Mouse (Mus musculus) CH12.LX (cell line): Measurements from ENCODE around the gene Kcnn1. TPM values are rescaled to one million over a fixed set of nuclear protein-coding genes. Genes with fewer than 3 reads are reported as not detected.

Experiments
- DNase-seq: peaks from one replicate; pipeline ENCODE4 v3.0.0-alpha.2; 2013; ENCODE audit errors: extremely low read depth
- H3K27ac ChIP-seq: 2 replicates; pipeline ENCODE4 v1.5.1; 2012; ENCODE audit warnings: low read depth, mild to moderate bottlenecking, control low read depth, moderate library complexity; ENCODE audit not compliant: insufficient read depth
- H3K27me3 ChIP-seq: replicated peaks from 2 replicates; pipeline ENCODE3; 2012; ENCODE audit warnings: inconsistent platforms
- H3K36me3 ChIP-seq, 2 experiments: replicated peaks in 1 of 2; 2 replicates each; pipeline versions ENCODE3 to v1.6.1; 2012; ENCODE audit warnings: inconsistent platforms in 1 of 2, low read length in 1 of 2, mild to moderate bottlenecking in 1 of 2, mixed read lengths in 1 of 2, moderate library complexity in 1 of 2; ENCODE audit not compliant: control insufficient read depth in 1 of 2, insufficient read depth in 1 of 2
- H3K4me1 ChIP-seq, 2 experiments: 2 replicates each; pipeline ENCODE4 v1.6.1; 2012; ENCODE audit warnings: inconsistent platforms in 1 of 2, moderate library complexity in 1 of 2; ENCODE audit not compliant: insufficient read depth in 2 of 2, control insufficient read depth in 1 of 2
- H3K4me2 ChIP-seq: 2 replicates; pipeline ENCODE4 v1.6.1; 2012; ENCODE audit warnings: low read depth, mild to moderate bottlenecking, control low read depth; ENCODE audit not compliant: poor library complexity, insufficient read depth, severe bottlenecking
- H3K4me3 ChIP-seq, 3 experiments: fragments of 150-350 bp in 1 of 3; sonication (generic) in 1 of 3; replicated peaks in 1 of 3; 2 replicates each; pipeline versions ENCODE3 to v1.5.1; 2011 to 2012; ENCODE audit warnings: low read depth in 2 of 3, low read length in 2 of 3, mild to moderate bottlenecking in 2 of 3, moderate library complexity in 2 of 3, control low read depth in 1 of 3, improper control_type of control experiment in 1 of 3, inconsistent platforms in 1 of 3, mixed read lengths in 1 of 3; ENCODE audit not compliant: poor library complexity in 1 of 3
- H3K79me2 ChIP-seq: replicated peaks from 2 replicates; pipeline ENCODE4 v1.6.1; 2012; ENCODE audit warnings: mild to moderate bottlenecking, moderate library complexity; ENCODE audit not compliant: control insufficient read depth, poor library complexity, insufficient read depth, severe bottlenecking; ENCODE audit errors: extremely low read depth
- H3K9ac ChIP-seq: 2 replicates; pipeline ENCODE4 v1.6.1; 2012; ENCODE audit warnings: low read depth, mild to moderate bottlenecking, control low read depth, moderate library complexity; ENCODE audit not compliant: insufficient read depth
- H3K9me3 ChIP-seq: replicated peaks from 2 replicates; pipeline ENCODE3; 2012; ENCODE audit warnings: low read length, inconsistent platforms, mixed read lengths
- BHLHE40 ChIP-seq: IDR thresholded peaks from 2 replicates; pipeline ENCODE4 v1.6.1; 2011; ENCODE audit warnings: mild to moderate bottlenecking, low read depth, low read length, improper control_type of control experiment
- CHD2 ChIP-seq: IDR thresholded peaks from 2 replicates; pipeline ENCODE4 v1.6.1; 2011; ENCODE audit warnings: low read length, improper control_type of control experiment
- ELF1 ChIP-seq: IDR thresholded peaks from 2 replicates; pipeline ENCODE4 v1.6.1; 2014; ENCODE audit warnings: low read depth, mild to moderate bottlenecking, inconsistent platforms, low read length, improper control_type of control experiment
- EP300 ChIP-seq: IDR thresholded peaks from 2 replicates; pipeline ENCODE4 v1.6.1; 2011; ENCODE audit warnings: low read length, improper control_type of control experiment
- GABPA ChIP-seq: IDR thresholded peaks from 2 replicates; pipeline ENCODE4 v1.6.1; 2012; ENCODE audit warnings: low read depth, low read length, improper control_type of control experiment, inconsistent platforms; ENCODE audit not compliant: insufficient replicate concordance
- HCFC1 ChIP-seq: IDR thresholded peaks from 2 replicates; pipeline ENCODE4 v1.6.1; 2012; ENCODE audit warnings: low read depth, mild to moderate bottlenecking, inconsistent platforms, low read length, improper control_type of control experiment
- JUN ChIP-seq: IDR thresholded peaks from 2 replicates; pipeline ENCODE4 v1.6.1; 2011; ENCODE audit warnings: low read depth, mild to moderate bottlenecking, low read length, improper control_type of control experiment, moderate library complexity; ENCODE audit not compliant: insufficient read depth
- MAFK ChIP-seq: IDR thresholded peaks from 2 replicates; pipeline ENCODE4 v1.6.1; 2011; ENCODE audit warnings: low read length, improper control_type of control experiment; ENCODE audit not compliant: insufficient replicate concordance
- MEF2A ChIP-seq: IDR thresholded peaks from 2 replicates; pipeline ENCODE4 v1.6.1; 2014; ENCODE audit warnings: low read depth, mild to moderate bottlenecking, inconsistent platforms, low read length, improper control_type of control experiment, borderline replicate concordance
- MYC ChIP-seq: IDR thresholded peaks from 2 replicates; pipeline ENCODE4 v1.6.1; 2011; ENCODE audit warnings: low read depth, mild to moderate bottlenecking, improper control_type of control experiment, low read length
- NELFE ChIP-seq: IDR thresholded peaks from 2 replicates; pipeline ENCODE4 v1.6.1; 2011; ENCODE audit warnings: low read depth, low read length, improper control_type of control experiment
- PAX5 ChIP-seq: IDR thresholded peaks from 2 replicates; pipeline ENCODE4 v1.6.1; 2012; ENCODE audit warnings: low read length, inconsistent platforms, mixed read lengths
- POLR2AphosphoS2 ChIP-seq: IDR thresholded peaks from 2 replicates; pipeline ENCODE4 v1.6.1; 2011; ENCODE audit warnings: low read depth, low read length, improper control_type of control experiment
- SIN3A ChIP-seq: IDR thresholded peaks from 2 replicates; pipeline ENCODE4 v1.6.1; 2012; ENCODE audit warnings: low read length, improper control_type of control experiment, inconsistent platforms
- SMC3 ChIP-seq: IDR thresholded peaks from 2 replicates; pipeline ENCODE4 v1.6.1; 2011; ENCODE audit warnings: low read depth, low read length, improper control_type of control experiment
- TBP ChIP-seq: conservative IDR thresholded peaks from 2 replicates; pipeline ENCODE4 v1.6.1; 2011; ENCODE audit warnings: low read depth, low read length, improper control_type of control experiment
- UBTF ChIP-seq: IDR thresholded peaks from 2 replicates; pipeline ENCODE4 v1.6.1; 2012; ENCODE audit warnings: low read depth, mild to moderate bottlenecking, inconsistent platforms, low read length, improper control_type of control experiment, moderate library complexity
- USF1 ChIP-seq: IDR thresholded peaks from 2 replicates; pipeline ENCODE4 v1.6.1; 2014; ENCODE audit warnings: low read depth, mild to moderate bottlenecking, inconsistent platforms, low read length, improper control_type of control experiment
- USF2 ChIP-seq: conservative IDR thresholded peaks from 2 replicates; pipeline ENCODE4 v1.6.1; 2011; ENCODE audit warnings: low read depth, low read length, improper control_type of control experiment
- ZC3H11A ChIP-seq: IDR thresholded peaks from 2 replicates; pipeline ENCODE4 v1.6.1; 2012; ENCODE audit warnings: low read depth, mild to moderate bottlenecking, inconsistent platforms, low read length, improper control_type of control experiment
- ZNF384 ChIP-seq: IDR thresholded peaks from 2 replicates; pipeline ENCODE4 v1.6.1; 2012; ENCODE audit warnings: low read depth, low read length, improper control_type of control experiment, inconsistent platforms
- dilution Hi-C: fragments of 300-500 bp; cut with MboI; formaldehyde crosslinking; loops from 2 replicates; pipeline ENCODE4 v1.14.3; 2020; ENCODE audit warnings: low sequenced_read_pairs; ENCODE audit not compliant: extremely low pct_unique_long_range_greater_than_20kb, extremely low pct_ligation_motif_present
- in situ Hi-C: fragments of 300-500 bp; cut with MboI; formaldehyde crosslinking; loops from 3 replicates; pipeline ENCODE4 v1.14.3; 2019; ENCODE audit warnings: low sequenced_read_pairs, low pct_ligation_motif_present, low pct_unique_long_range_greater_than_20kb, mixed read lengths
- polyA plus RNA-seq: library from polyadenylated mRNA; unstranded; fragments of >175 nt; gene quantifications from 2 replicates; pipeline ENCODE4 v1.2.1, GENCODE M21; 2012; ENCODE audit warnings: low read depth; ENCODE audit not compliant: insufficient read length
- total RNA-seq, 2 experiments: library from RNA; depleted of rRNA; stranded (reverse); fragments of 300-350 nt in 1 of 2; fragments of >200 nt in 1 of 2; gene quantifications; 2 replicates each; pipeline ENCODE4 v1.2.3; 2012 to 2014

Gene Kcnn1
- total and polyA plus RNA-seq, 3 experiments = 0.21 TPM; not detected in 2

DNA sequence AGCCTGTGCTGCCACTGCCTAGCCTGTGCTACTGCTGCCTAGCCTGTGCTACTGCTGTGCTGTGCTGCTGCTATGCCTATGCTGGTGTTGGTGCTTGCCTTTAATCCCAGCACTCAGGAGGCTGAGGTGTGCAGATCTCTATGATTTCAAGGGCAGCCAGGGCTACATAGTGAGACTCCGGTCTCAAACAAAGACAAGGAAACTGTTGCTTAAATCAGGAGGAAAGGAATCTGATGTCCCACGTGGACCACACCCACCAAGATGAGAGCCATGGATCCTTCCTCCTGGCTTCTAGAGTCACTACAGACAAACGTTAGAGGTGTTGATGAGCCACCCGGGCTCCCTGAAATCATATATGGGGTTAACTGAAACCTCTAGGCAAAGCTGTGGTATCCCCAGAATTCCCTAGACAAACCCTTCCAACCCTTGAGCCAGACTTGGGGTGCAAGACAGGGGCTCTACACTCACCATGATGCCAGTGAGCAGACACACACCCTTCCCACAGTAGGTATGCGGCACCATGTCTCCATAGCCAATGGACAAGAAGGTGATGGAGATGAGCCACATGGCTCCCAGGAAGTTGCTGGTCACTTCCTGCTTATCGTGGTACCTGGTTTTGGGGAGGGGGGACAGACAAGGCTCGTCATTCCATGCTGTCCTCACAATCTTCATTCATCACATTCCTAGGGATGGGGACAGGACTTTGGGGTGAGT is 12.8 kb downstream of the Kcnn1 start:
- Histone ChIP-seq H3K27ac (no peak overlapping the region), H3K9me3 (no peaks in the 10 kb centered on the region), H3K9ac (no peak overlapping the region), H3K4me1 (peaks cover 10 to 31% of the 10 kb centered on the region in 2 experiments; a peak in 3 of 4 replicates), H3K4me2 (no peak overlapping the region), H3K27me3 (peaks cover 73% of the 10 kb centered on the region), H3K36me3 (no peaks in the 10 kb centered on the region), H3K4me3 (no peak overlapping the region), H3K79me2 (no peaks in the 10 kb centered on the region)
- dilution Hi-C loops (no loop called here), in situ Hi-C loops (no loop called here)
- no peak for DNase-seq
- TF ChIP-seq SIN3A (no peak), PAX5 (no peak), BHLHE40 (no peak), ZC3H11A (no peak), GABPA (no peak), EP300 (no peak), ELF1 (no peak), SMC3 (no peak), UBTF (no peak), NELFE (no peak), USF2 (no peak), TBP (no peak), JUN (no peak), MAFK (no peak), HCFC1 (no peak), USF1 (no peak), POLR2AphosphoS2 (no peak), MEF2A (no peak), MYC (no peak), ZNF384 (no peak)

DNA sequence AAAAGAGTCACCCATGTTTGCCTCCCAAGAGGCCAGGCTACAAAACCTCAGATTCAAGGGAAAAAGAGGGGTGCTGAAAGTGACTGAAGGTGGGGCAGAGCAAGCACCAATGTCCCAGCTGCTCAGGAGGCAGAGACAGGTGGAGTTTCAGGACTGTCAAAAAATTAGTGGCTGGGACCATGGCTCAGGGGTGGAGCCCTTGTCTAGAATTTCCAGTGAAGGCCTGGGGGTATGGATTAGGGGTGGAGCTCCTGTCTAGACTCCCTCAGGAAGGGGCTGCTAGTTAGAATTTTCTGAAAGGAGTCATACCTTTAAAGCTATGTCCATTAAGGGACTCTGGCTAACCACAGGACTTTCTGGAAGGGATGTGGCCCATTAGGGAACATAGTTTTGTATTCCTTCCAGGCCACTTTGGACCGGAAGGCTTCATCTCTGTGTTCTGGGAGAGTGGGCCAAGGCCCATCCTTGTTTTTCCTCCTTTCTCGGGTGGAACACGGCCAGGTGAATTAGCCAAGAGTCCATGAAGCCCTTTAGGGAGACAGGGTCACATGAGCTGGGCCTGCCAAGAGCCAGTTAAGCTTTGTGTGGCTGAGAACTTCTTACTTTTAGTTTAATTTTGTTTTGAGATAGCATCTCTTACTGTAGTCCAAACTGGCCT is 13.6 kb downstream of the Kcnn1 start:
- dilution Hi-C loops (no loop called here), in situ Hi-C loops (loop anchor here (10.0 kb wide), 1 partner anchor 135 kb away; the partner anchor contains the start of gene Gm3336)
- no peaks in the 10 kb centered on the region for H3K36me3 ChIP-seq
- peaks cover 6 to 23% of the 10 kb centered on the region in 2 experiments; a peak in 3 of 4 replicates for H3K4me1 ChIP-seq
- no peak overlapping the region for H3K9ac ChIP-seq
- peaks cover 71% of the 10 kb centered on the region for H3K27me3 ChIP-seq
- H3K79me2 ChIP-seq = no peaks in the 10 kb centered on the region
- no peak for DNase-seq
- no peak for TF ChIP-seq USF2
- TF ChIP-seq CHD2 = no peak
- no peak overlapping the region for H3K27ac ChIP-seq
- no peak overlapping the region for H3K4me3 ChIP-seq
- no peak overlapping the region for H3K4me2 ChIP-seq
- H3K9me3 ChIP-seq = no peaks in the 10 kb centered on the region
